Mouse (Mus musculus): ENCODE measurements around the gene Dhps. TPM values are rescaled to one million over a fixed set of nuclear protein-coding genes. Genes with fewer than 3 reads are reported as not detected.
A peak's percentile ranks its signal among the peaks of the same experiment; 100 is the strongest.

Gene Dhps
- total RNA-seq, 1 experiment = 63.1 TPM

GRCm38 (mm10) chr8:85067155-85067554 lies 4.4 kb upstream of the Dhps start:
- H3K9me3 ChIP-seq (ENCODE audit: control insufficient read depth, insufficient read depth, low read depth, low read length) = no peaks in the 10 kb centered on the region
- no peak overlapping the region for H3K9ac ChIP-seq (ENCODE audit: insufficient read depth, low read depth, low read length, poor library complexity, severe bottlenecking)
- TF ChIP-seq ZC3H11A (IDR thresholded peaks at IDR 0.05; ENCODE audit: borderline replicate concordance, low read depth, low read length) (no peak), ZNF384 (IDR thresholded peaks at IDR 0.05; ENCODE audit: low read depth, low read length) (no peak), CHD2 (IDR thresholded peaks at IDR 0.05; ENCODE audit: low read depth, low read length) (no peak), MAFK (IDR thresholded peaks at IDR 0.05; ENCODE audit: insufficient read depth, low read depth, low read length) (no peak)
- DNase-seq (ENCODE audit: low read depth, low spot score) = no peak
- peaks cover 0 to 3% of the 10 kb centered on the region in 2 experiments; a peak in 1 of 4 replicates for H3K4me1 ChIP-seq (ENCODE audit: control insufficient read depth in 2 of 2, insufficient read depth in 2 of 2, low read length in 2 of 2, poor library complexity in 1 of 2)
- in situ Hi-C loops (cut with MboI; ENCODE audit: low sequenced_read_pairs in 2 of 2, unreplicated experiment in 2 of 2) = no loop called here
- H3K4me3 ChIP-seq (ENCODE audit: insufficient read depth in 1 of 2, low read depth in 1 of 2, low read length in 2 of 2, poor library complexity in 1 of 2, severe bottlenecking in 1 of 2) = no peak overlapping the region
- peaks cover 17% of the 10 kb centered on the region for H3K36me3 ChIP-seq (ENCODE audit: control insufficient read depth, insufficient read depth, low read length, poor library complexity, severe bottlenecking)
- H3K27ac ChIP-seq (ENCODE audit: insufficient read depth, low read depth, low read length, poor library complexity, severe bottlenecking) = no peak overlapping the region

GRCm38 (mm10) chr8:85067982-85068381 lies 3.6 kb upstream of the Dhps start, which contains the start of gene Gm5741:
Gene Gm5741, minus strand, starts transcription at chr8:85067982.
- H3K9ac ChIP-seq (ENCODE audit: insufficient read depth, low read depth, low read length, poor library complexity, severe bottlenecking) = no peak within 1 kb of the TSS
- TF ChIP-seq CHD2 (IDR thresholded peaks at IDR 0.05; ENCODE audit: low read depth, low read length) (no peak), ZNF384 (IDR thresholded peaks at IDR 0.05; ENCODE audit: low read depth, low read length) (no peak), ZC3H11A (IDR thresholded peaks at IDR 0.05; ENCODE audit: borderline replicate concordance, low read depth, low read length) (no peak), MAFK (IDR thresholded peaks at IDR 0.05; ENCODE audit: insufficient read depth, low read depth, low read length) (no peak), HCFC1 (IDR thresholded peaks at IDR 0.05; ENCODE audit: borderline replicate concordance, insufficient read depth, low read length) (no peak)
- DNase-seq (ENCODE audit: low read depth, low spot score) = no peak
- in situ Hi-C loops (cut with MboI; ENCODE audit: low sequenced_read_pairs in 2 of 2, unreplicated experiment in 2 of 2) = no loop called here
- peaks cover 0 to 3% of the 10 kb centered on the region in 2 experiments; a peak in 1 of 4 replicates for H3K4me1 ChIP-seq (ENCODE audit: control insufficient read depth in 2 of 2, insufficient read depth in 2 of 2, low read length in 2 of 2, poor library complexity in 1 of 2)
- H3K27ac ChIP-seq (ENCODE audit: insufficient read depth, low read depth, low read length, poor library complexity, severe bottlenecking) = no peak within 1 kb of the TSS
- peaks cover 17% of the 10 kb centered on the region for H3K36me3 ChIP-seq (ENCODE audit: control insufficient read depth, insufficient read depth, low read length, poor library complexity, severe bottlenecking)
- H3K9me3 ChIP-seq (ENCODE audit: control insufficient read depth, insufficient read depth, low read depth, low read length) = no peaks in the 10 kb centered on the region
- no peak within 1 kb of the TSS for H3K4me3 ChIP-seq (ENCODE audit: insufficient read depth in 1 of 2, low read depth in 1 of 2, low read length in 2 of 2, poor library complexity in 1 of 2, severe bottlenecking in 1 of 2)

- H3K9ac ChIP-seq (ENCODE audit: insufficient read depth, low read depth, low read length, poor library complexity, severe bottlenecking) = peak overlapping the region; percentile 90
- peak overlapping the region; percentile 86; the same call in 1 of the 2 replicates for H3K27ac ChIP-seq (ENCODE audit: insufficient read depth, low read depth, low read length, poor library complexity, severe bottlenecking)
- in situ Hi-C loops (cut with MboI; ENCODE audit: low sequenced_read_pairs in 2 of 2, unreplicated experiment in 2 of 2) = no loop called here
- H3K9me3 ChIP-seq (ENCODE audit: control insufficient read depth, insufficient read depth, low read depth, low read length) = no peaks in the 10 kb centered on the region
- peak overlapping the region; percentile 73 to 96 for H3K4me3 ChIP-seq (ENCODE audit: insufficient read depth in 1 of 2, low read depth in 1 of 2, low read length in 2 of 2, poor library complexity in 1 of 2, severe bottlenecking in 1 of 2)
- TF ChIP-seq ZNF384 (IDR thresholded peaks at IDR 0.05; ENCODE audit: low read depth, low read length) (no peak), MAFK (IDR thresholded peaks at IDR 0.05; ENCODE audit: insufficient read depth, low read depth, low read length) (no peak), CHD2 (IDR thresholded peaks at IDR 0.05; ENCODE audit: low read depth, low read length) (no peak), HCFC1 (IDR thresholded peaks at IDR 0.05; ENCODE audit: borderline replicate concordance, insufficient read depth, low read length) (no peak), ZC3H11A (IDR thresholded peaks at IDR 0.05; ENCODE audit: borderline replicate concordance, low read depth, low read length) (no peak)
- DNase-seq (ENCODE audit: low read depth, low spot score) = no peak
- H3K4me1 ChIP-seq (ENCODE audit: control insufficient read depth in 2 of 2, insufficient read depth in 2 of 2, low read length in 2 of 2, poor library complexity in 1 of 2) = peaks cover 0 to 11% of the 10 kb centered on the region in 2 experiments; a peak in 1 of 4 replicates
- peaks cover 42% of the 10 kb centered on the region for H3K36me3 ChIP-seq (ENCODE audit: control insufficient read depth, insufficient read depth, low read length, poor library complexity, severe bottlenecking)
Observed at GRCm38 (mm10) chr8:85071041-85071440, 516 bp upstream of the Dhps start.

- in situ Hi-C loops (cut with MboI; ENCODE audit: low sequenced_read_pairs in 2 of 2, unreplicated experiment in 2 of 2) = no loop called here
- TF ChIP-seq ZC3H11A (IDR thresholded peaks at IDR 0.05; ENCODE audit: borderline replicate concordance, low read depth, low read length) (no peak), CHD2 (IDR thresholded peaks at IDR 0.05; ENCODE audit: low read depth, low read length) (no peak), HCFC1 (IDR thresholded peaks at IDR 0.05; ENCODE audit: borderline replicate concordance, insufficient read depth, low read length) (no peak), MAFK (IDR thresholded peaks at IDR 0.05; ENCODE audit: insufficient read depth, low read depth, low read length) (no peak), ZNF384 (IDR thresholded peaks at IDR 0.05; ENCODE audit: low read depth, low read length) (no peak)
- no peaks in the 10 kb centered on the region for H3K9me3 ChIP-seq (ENCODE audit: control insufficient read depth, insufficient read depth, low read depth, low read length)
- H3K9ac ChIP-seq (ENCODE audit: insufficient read depth, low read depth, low read length, poor library complexity, severe bottlenecking) = peak overlapping the region; percentile 90
- peaks cover 39% of the 10 kb centered on the region for H3K36me3 ChIP-seq (ENCODE audit: control insufficient read depth, insufficient read depth, low read length, poor library complexity, severe bottlenecking)
- H3K27ac ChIP-seq (ENCODE audit: insufficient read depth, low read depth, low read length, poor library complexity, severe bottlenecking) = peak overlapping the region; percentile 84
- H3K4me3 ChIP-seq (ENCODE audit: insufficient read depth in 1 of 2, low read depth in 1 of 2, low read length in 2 of 2, poor library complexity in 1 of 2, severe bottlenecking in 1 of 2) = peak overlapping the region; percentile 73 to 96
- DNase-seq (ENCODE audit: low read depth, low spot score) = no peak
- H3K4me1 ChIP-seq (ENCODE audit: control insufficient read depth in 2 of 2, insufficient read depth in 2 of 2, low read length in 2 of 2, poor library complexity in 1 of 2) = peaks cover 0 to 11% of the 10 kb centered on the region in 2 experiments; a peak in 1 of 4 replicates
Observed at GRCm38 (mm10) chr8:85072364-85072929, 890 bp downstream of the Dhps start.
